Mouse (Mus musculus) liver, embryonic 14.5 days (tissue): Measurements from ENCODE around the gene Dnmt3a.

ENCODE experiments used
- CTCF ChIP-seq: IDR thresholded peaks from 2 replicates; pipeline ENCODE4 v1.5.1; 2016; ENCODE audit warnings: antibody characterized with exemption, low read depth, control low read depth
- EP300 ChIP-seq: IDR thresholded peaks from 2 replicates; pipeline ENCODE4 v1.6.1; 2016; ENCODE audit warnings: antibody characterized with exemption, low read depth

- TF ChIP-seq CTCF (no peak), EP300 (no peak)
Measured at GRCm38 (mm10) chr12:3773643-3774042, 32.2 kb upstream of the Dnmt3a start.
